Mouse (Mus musculus) left cerebral cortex, postnatal 25 days (tissue): ENCODE data around the gene Olfr1511. TPM values are rescaled to one million over a fixed set of nuclear protein-coding genes. Genes with fewer than 3 reads are reported as not detected.
"Not testable (repeated sequence)": the region's sequence is repeated elsewhere in the genome, so short reads cannot be mapped to it uniquely, and the experiment has no call there.

ENCODE experiments used
- DNase-seq, 2 experiments: peaks; one replicate each; pipeline ENCODE4 v3.0.0; 2022; ENCODE audit warnings: low spot score in 2 of 2, mixed read lengths in 1 of 2
- intact Hi-C: fragments of 180-260 bp; cut with DNase I; formaldehyde crosslinking; loops from one replicate; pipeline ENCODE4 v1.15.1; 2025
- total RNA-seq, 2 experiments: library from RNA; stranded (reverse); gene quantifications; 2 replicates each; pipeline ENCODE4 v1.2.3; 2021

The Olfr1511 gene
- total RNA-seq = not detected

DNA sequence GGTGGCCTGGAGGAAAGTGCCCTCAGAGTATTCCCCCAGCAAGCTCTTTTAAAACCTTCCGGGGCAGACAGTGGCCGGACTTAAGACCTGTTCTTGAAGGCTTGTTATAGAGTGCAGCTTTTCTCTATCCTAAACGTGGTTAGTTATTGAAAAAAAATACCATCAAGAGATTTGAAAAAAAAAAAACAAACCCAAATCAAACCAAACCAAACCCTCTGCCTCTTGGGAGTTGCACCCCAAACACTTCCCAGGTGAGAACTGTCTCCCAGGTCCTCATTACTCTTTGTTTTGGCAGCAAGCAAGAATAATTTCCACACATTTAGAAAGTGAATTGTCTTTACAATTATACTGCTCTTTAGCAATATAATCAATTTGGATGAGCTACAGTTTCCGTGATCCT lies at the start of gene Olfr1511:
Gene Olfr1511 (minus strand): TSS at position 101 of the 400 bp plus-strand sequence.
- intact Hi-C loops = no loop called here
- no peak for DNase-seq

DNA sequence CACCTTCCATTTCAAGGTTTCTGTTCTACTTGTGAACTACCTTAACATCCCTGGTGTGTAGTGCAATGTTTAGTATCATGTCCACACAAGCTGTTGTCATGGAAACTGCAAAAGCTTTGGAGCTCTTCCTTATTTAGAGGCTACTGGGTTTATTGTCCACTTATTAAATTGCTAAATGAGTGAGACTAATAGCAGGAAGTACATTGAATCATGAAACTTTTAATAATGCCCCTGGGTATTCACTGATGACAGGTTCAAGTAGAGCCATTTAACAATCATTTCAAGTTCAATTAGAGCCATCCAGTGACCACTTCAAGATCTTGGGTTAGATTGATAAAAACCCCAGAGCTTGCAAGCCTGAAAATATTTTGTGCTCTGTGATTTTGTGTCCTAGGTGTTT lies 45.5 kb upstream of the Olfr1511 start, which contains the start of gene Olfr1509:
Gene Olfr1509 (plus strand): TSS at position 301 of the 400 bp plus-strand sequence.
- no peak for DNase-seq
- intact Hi-C loops = no loop called here

DNA sequence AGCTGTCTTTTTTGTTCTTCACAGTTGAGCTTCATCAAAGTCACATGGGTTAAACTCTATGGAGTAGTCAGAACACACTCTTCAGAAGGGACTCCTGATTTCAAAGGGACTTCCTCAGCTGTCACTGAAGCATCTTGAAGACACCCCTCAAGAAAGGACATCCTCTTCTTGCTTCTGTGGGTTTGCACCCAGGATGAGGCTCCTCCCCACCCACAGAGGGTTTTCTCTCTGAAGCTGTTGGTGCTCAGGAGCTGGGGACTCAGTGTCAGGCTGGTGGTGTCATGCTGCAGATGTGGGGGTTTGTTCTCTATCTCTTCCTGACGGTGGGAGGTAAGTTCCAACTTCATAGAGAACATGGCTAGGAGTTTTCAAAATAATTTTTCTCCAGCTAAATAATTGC lies 30.5 kb upstream of the Olfr1511 start:
- intact Hi-C loops = no loop called here
- DNase-seq = no peak

DNA sequence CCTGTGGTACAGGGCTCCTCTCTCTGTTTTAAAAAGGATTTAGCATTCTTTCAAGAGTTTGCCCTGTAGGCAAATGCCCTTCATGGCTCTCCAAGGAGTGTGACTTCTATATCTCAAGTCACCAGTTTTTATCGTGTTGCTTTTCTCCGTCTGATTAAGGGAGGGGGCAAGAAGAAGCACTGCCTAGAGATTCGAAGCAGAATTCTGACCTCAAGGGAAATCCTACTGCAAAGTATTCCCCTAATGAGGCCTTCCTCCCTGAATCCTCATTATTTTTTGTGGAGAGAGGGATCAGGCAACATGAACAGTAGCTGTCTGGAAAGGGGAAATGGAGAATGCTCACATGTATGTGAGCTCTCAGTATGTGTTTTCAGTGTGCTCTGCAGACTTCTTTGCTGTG lies 17.1 kb upstream of the Olfr1511 start, which contains the start of gene Olfr1510:
Gene Olfr1510 (minus strand): TSS at position 101 of the 400 bp plus-strand sequence.
- no peak for DNase-seq
- intact Hi-C loops = no loop called here

DNA sequence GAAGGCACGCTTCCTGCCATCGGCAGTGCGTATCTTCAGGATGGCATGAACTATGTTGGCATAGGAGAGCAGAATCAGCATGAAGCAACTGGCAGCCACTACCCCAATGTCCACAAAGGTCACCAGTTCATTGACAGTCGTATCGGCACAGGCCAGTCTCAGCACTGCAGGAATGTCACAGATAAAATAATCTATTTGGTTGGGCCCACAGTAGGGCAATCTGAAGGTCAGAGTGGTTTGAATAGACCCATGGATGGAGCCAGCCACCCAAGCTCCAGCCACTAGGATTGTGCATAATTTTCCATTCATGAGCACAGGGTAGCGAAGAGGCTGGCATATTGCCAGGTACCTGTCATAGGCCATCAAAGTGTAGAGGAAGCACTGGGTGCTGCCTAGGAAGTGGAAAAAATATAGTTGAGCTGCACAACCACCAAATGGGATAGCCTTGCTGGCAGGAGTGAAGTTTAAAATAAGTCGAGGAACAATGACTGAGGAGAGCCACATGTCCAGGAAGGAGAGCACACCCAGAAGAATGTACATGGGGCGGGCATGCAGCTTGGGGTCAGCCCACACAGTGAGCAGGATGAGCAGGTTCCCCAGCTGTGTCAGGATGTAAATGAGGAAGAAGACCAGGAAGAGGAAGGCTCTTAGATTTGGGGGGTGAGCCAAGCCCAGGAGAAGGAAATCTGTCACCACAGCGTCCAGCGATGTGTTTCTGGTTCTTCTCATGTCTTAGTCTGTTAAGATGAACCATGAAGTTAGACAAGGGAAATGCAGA lies 13.2 kb upstream of the Olfr1511 start:
- intact Hi-C loops, DNase-seq: not testable (repeated sequence)

DNA sequence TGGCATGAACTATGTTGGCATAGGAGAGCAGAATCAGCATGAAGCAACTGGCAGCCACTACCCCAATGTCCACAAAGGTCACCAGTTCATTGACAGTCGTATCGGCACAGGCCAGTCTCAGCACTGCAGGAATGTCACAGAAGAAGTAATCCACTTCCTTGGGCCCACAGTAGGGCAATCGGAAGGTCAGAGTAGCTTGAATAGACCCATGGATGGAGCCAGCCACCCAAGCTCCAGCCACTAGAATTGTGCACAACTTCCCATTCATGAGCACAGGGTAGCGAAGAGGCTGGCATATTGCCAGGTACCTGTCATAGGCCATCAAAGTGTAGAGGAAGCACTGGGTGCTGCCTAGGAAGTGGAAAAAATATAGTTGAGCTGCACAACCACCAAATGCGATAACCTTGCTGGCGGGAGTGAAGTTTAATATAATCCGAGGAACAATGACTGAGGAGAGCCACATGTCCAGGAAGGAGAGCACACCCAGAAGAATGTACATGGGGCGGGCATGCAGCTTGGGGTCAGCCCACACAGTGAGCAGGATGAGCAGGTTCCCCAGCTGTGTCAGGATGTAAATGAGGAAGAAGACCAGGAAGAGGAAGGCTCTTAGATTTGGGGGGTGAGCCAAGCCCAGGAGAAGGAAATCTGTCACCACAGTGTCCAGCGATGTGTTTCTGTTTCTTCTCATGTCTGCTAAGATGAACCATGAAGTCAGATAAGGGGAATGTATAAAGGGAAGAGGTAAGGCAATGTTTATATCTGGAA lies 6.9 kb downstream of the Olfr1511 start:
- DNase-seq, intact Hi-C loops: not testable (repeated sequence)

DNA sequence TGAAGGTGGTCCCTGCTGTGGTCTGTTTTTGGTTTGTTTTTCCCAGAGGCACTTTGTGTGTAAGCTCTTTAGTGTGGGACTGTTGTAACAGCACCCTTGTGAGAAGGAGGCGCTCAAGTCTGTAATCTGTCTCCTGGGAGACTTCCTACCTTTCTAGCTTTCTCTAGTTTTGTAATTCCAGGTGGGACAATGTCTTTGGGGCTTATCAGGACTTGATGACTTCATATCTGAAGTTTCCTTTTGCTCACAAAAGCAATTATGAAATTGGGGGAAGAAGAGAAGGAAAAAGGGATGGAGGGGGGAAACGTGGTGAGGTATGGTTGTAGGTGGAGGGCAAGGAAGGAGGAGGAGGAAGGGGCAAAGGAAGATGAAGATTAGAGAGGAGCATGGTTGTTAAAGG lies 18.1 kb downstream of the Olfr1511 start, which contains the start of gene Olfr1512:
Gene Olfr1512 (minus strand): TSS at position 101 of the 400 bp plus-strand sequence.
- intact Hi-C loops = no loop called here

DNA sequence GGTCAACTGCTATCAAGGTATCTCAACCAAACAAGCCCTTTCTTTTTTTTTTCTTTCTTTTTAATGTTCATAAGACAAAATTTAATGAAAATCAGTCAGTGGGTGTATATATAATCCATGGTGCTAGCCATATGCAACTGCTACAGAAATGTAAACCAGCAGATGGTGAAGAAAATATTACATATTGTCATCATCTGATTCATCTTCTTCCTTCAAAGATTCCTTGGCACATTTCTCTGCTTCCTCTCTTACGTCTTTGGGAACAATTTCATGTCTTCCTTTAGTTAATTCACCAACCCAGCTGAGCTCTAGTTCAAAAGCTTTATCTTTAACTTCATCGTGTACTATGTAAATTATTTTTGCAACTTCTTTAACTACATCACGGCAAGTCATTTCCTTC lies 28.4 kb downstream of the Olfr1511 start:
- peak in 1 of 2 experiments; percentile 61 for DNase-seq
- intact Hi-C loops = no loop called here

More for the DNA sequence above, 18.1 kb downstream of the Olfr1511 start, which contains the start of gene Olfr1512:
- no peak for DNase-seq

DNA sequence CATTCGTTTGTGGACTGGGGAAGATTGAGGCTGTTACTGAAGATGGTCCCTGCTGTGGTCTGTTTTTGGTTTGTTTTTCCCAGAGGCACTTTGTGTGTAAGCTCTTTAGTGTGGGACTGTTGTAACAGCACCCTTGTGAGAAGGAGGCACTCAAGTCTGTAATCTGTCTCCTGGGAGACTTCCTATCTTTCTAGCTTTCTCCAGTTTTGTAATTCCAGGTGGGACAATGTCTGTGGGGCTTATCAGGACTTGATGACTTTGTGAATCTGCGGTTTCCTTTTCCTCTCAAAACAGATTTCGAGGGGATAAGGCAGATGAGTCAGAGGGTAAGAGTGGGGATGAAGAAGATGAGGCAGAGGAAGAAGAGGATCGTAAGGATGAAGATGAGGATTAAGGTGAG lies 40.9 kb downstream of the Olfr1511 start, which contains the start of gene Olfr1513:
Gene Olfr1513 (minus strand): TSS at position 101 of the 400 bp plus-strand sequence.
- no peak for DNase-seq

More for the DNA sequence above, 40.9 kb downstream of the Olfr1511 start, which contains the start of gene Olfr1513:
- intact Hi-C loops = no loop called here

Other genes with a start within 250 kb of the Olfr1511 start
- gene Supt16, start 200.0 kb downstream of the Olfr1511 start, total RNA-seq = 10 to 100 TPM; 50.5 to 52.0 TPM
- gene Chd8, start 139.6 kb downstream of the Olfr1511 start, total RNA-seq = 100 to 1,000 TPM; 115 to 122 TPM
- gene Tox4, start 118.2 kb downstream of the Olfr1511 start, total RNA-seq = 10 to 100 TPM; 65.5 to 66.8 TPM
- 10 to 100 TPM; 30.9 to 32.4 TPM for gene Rab2b, start 117.8 kb downstream of the Olfr1511 start, total RNA-seq
- 10 to 100 TPM; 39.8 to 41.5 TPM for gene Mettl3, start 92.3 kb downstream of the Olfr1511 start, total RNA-seq
- gene Sall2, start 68.6 kb downstream of the Olfr1511 start, total RNA-seq = 10 to 100 TPM; 32.3 to 33.4 TPM
- not detected for gene Olfr1513, start 41.0 kb downstream of the Olfr1511 start, total RNA-seq
- not detected for gene Olfr1512, start 18.2 kb downstream of the Olfr1511 start, total RNA-seq
- gene Olfr1510, start 17.0 kb upstream of the Olfr1511 start, total RNA-seq = not detected
- not detected for gene Olfr1509, start 45.6 kb upstream of the Olfr1511 start, total RNA-seq
- not detected for gene Olfr1508, start 70.1 kb upstream of the Olfr1511 start, total RNA-seq
- gene Olfr1507, start 98.4 kb upstream of the Olfr1511 start, total RNA-seq = not detected